Mouse (Mus musculus) kidney, adult 11 months (tissue): ENCODE results near the gene Foxc2.

Source experiments
- DNase-seq: peaks from one replicate; pipeline ENCODE4 v3.0.0; 2022

Gene Foxc2

DNA sequence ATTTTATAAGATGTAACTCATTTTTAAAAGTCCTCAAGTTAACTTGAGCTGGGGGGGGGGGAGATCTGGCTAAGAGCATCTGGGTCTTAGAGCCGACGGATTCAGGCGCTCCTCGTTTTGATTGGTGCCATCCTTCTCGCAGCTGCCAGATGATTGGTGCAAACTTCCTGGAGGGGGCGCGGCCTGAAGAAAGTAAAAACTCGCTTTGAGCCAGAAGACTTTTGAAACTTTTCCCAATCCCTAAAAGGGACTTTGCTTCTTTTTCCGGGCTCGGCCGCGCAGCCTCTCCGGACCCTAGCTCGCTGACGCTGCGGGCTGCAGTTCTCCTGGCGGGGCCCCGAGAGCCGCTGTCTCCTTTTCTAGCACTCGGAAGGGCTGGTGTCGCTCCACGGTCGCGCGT, at the start of gene Foxc2:
Gene Foxc2, plus strand, starts transcription at position 224 of the 400 bp plus-strand sequence.
- peak; percentile 90 for DNase-seq

DNA sequence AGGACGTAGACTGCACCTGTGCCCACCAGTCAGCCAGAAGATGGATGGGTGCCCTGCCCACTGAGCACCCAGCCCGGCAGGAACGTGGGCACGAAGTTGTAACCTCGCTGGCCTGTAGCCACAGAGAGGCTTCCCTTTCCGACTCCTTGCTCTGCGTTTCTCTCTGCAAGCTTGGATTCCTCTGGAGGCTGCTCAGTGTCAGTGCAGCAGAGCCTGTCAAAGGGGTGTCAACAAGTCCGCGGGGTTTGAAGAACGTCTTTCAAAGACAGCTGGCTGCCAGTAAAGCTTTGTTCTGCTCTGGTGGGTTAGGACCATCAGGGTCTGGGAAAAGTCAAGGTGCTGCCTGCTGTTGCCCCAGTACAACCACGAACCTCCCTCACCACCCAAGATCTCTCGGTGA, 44.5 kb upstream of the Foxc2 start:
- no peak for DNase-seq

DNA sequence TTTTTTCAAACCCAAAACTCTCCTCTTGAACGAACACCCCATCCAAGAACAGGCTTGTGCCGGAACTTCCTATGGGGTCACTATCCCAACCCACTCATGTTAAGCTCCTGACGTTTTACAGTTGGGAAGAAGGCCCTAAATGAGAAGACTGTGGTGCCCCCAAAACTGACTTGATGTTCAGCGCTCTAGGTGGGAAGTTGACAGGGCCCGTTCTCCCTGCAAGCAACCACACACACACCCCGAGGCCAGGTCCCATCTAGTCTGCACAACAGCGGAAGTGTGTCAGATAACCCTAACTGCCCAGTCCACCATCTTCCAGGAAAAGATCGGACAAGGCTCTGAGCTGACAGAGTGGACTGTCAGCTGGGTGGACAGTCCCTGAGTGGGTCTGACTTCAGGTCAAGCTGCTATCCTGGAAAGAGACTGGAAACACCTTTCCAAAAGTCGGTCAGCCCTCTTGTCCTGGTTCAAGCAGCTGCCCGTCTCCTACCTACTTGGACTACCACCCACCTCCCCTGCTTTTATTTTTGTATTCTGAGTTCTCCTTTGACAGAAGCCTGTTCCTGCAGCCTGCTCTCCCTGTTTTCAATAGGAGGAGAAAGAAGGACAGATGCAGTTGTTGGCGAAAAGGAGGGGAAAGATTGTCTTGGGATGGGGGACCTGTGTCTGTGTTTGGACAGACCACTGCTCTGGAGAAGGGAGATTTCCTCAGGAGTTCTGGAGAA, 43.4 kb upstream of the Foxc2 start:
- DNase-seq: no peak

DNA sequence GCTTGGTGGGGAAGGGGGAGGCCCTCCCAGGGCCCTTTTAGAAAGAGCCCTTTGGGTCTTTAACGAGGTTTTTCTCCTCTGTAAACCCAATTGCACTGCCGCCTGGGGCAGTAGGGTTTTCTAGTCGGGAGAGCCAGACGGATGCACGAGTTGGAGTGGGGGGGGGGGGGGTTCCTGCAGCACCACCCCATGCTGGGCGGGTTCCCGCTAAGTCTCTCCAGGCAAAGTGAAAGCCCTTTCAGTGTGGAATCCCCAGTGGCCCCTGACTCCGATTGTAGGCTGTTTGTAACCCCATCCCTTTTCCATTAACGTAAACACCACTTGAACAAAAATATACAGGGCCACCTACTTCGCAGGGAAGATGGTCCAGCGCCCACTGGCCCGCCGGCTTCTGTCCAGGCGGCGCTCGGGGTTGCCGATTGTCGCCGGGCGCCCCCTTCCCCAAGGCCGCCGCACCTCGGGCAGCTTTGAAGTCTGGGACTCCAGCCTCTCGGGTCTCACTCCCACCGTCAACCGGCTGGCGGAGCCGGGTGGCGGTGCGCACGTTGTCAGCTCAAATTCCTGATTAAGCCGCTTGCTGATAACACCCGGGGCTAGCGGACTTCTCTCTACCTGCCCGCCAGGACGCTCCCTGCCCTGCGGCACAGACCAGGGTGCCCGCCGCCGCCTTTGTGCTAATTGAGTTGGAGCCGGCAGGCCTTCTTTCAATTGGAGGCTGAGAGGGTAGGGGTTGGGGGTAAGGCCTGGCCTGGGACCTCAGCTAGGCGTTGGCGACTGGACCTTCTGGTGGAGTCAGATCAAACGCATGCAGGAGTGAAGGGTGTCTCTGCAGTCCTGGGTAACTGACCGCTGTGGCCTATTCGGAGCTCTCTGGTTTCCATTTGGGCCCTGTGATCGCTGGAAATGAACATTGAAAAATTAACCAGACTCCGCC, 42.5 kb upstream of the Foxc2 start:
- no peak for DNase-seq

DNA sequence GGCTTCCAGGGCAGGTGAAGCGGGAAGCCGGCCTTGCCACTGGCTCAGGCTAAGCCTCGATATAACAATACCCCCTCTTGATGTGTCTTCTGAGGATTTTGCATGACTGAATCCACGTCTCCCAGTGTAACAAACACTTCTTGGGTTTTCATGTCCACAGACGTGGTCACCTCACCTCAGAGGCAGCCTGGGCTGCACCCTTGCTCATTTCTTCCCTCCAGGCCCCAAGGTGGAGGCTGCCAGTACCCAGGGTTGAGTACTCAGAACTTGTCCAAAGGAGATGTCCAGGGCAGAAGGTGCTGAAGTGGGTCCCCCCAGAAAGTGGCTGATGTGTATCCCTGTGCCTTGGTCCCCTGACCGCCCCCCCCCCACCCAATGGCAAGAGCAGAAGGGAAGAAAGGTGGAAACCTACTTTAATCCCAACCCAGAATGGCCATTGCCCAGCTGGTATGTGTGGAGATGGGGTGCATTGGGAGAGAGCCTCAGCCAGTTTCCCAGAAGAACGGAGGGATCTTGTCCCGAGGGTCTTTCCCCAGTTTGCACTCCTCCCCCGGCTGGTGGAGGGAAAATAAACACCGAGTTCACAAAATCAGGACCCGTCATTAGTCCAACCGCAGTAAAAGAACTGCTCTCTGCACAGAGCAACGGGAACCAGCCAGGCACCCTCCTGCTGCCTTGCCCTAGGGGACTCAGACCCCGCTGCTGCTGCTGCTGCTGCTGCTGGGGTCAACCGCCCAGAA, 41.7 kb upstream of the Foxc2 start:
- no peak for DNase-seq

DNA sequence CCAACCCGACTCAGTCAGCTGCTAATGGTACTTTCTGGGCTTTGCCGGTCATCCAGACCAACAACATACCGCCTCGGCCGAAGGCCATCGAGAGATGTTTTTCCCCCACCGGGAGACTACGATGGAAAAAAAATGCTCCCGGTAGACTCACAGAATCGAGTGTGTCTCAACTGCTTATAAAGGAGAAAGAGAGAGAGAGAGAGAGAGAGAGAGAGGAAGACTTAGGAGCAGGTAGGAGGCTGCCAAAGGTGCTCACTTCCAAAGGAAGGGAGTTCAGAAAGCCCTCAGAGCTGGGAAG, 41.2 kb upstream of the Foxc2 start:
- no peak for DNase-seq

DNA sequence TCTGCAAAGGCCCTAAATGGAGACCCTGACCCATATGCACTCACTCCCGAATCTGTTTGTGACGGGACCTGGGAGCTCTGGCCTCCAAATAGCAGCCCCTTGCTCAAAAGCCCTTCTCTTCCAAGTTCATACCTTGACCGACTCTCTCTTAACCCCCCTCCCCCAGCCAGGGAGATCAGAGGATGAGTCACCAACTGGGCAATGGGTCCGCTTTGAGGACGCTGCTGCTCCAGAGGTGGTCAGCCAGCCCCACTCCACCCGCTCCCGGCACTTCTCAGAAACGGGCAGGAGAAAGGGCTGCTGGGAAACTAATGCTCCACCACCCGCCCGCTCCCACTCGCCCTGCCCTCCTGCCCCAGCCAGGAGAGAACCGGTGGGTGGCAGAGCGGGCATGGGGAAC, 40.0 kb upstream of the Foxc2 start:
- DNase-seq: no peak

DNA sequence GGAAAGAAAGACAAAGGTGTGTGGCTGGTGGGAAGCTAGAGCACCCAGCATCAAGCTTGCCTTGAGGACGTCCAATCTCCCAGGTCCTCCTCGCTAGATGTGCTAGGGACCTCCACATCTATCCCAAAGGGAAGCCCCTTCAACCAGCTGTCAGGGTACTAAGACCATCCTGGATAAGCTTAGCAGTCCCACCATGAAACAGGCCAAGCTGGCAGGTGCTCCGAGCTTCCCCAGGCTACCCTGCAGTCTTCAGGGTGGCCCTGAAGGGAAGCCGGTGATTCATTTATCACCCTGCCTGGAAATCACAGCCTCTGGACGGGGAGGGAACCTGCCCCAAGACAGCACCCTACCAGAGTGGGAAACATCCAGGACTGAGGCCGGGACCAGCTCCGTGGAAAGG, 39.4 kb upstream of the Foxc2 start:
- no peak for DNase-seq

DNA sequence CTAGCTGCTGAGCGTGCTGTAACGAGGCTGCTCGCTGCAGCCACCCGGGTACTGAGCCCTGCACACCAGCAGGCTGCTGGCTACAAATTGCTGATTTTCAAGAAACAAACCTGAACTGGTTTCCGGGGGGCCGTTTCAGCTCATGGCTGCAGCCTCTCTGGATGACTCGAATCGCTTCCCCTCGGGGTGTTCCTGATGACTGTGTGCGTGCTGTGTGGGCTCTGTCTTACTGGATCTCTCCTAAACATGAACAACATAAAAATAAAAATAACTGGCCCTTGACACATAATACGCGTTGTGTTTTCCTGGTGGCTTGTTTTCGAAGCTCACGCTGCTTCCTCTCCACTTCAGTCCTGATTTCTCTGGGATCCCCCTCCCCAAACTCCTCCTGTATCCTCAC, 37.2 kb upstream of the Foxc2 start:
- DNase-seq: no peak

DNA sequence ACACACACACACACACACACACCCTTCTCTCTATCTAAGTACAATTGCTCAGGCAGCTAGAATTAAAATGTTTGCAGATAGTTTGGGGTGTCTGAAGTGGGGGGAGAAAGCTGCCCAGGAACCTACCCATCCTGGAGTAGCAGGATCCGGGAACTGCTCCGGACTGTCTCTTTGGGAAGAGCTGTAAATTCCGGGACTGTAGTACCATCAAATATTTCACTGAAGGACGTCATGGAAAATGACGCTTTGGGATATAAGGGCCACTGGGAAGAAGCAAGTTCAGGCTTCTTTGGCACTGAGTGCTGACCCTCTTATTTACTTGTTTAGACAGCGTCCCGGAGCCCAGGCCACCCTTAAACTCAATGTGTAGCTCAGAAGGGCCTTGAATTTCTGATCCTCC, 36.8 kb upstream of the Foxc2 start:
- no peak for DNase-seq

DNA sequence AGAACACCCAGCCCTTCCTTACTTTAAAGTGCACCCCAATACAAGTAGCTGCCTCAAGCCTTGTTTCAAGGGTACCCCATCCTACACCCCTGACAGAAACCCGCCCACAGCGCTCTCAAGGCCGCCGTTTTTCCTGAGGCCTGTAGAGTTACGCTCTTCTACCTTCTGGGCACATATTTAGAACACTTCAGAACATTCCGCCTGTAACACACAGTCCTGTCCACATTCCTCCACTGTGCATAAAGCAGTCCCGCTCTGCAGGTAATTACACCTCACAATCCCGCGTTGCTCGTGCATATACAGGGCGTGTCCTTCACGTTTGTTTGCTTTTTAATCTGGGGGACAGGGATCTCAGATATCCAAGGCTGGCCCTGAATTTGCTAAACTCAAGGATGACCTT, 36.0 kb upstream of the Foxc2 start:
- DNase-seq: no peak

DNA sequence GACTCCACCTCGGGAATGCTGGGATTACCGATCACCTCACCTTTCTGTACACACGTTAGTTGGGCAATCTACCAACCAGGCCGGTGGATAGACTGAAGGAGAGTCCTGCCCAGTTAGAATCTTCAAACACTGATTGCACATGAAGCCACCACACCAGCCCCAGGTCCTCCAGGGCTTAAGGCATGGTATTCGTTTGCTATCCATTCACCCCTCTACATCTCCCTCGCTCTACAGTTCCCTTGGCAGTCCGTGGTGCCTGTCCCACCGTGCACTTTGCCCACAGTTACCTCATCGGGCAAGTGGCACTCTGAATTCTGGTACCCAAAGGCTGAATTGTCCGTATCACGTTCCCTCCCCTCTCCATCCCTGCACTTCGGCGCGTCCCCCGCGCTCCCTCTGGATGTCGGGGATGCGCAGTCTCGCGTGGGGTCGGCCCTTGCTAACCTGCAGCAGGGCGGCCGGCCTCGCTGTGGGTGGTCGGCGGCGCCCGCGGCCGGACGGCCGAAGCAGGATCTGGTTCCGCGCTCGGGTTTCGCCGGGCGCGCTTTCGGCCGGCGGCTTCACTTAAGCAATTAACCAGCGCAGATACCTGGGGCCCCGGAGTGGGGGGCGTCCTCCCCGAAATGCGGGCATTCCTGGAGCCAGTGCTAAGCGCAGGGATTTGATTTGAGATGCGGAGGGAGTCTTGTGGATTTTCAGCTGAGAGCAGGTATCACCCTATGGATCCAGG, 35.4 kb upstream of the Foxc2 start:
- DNase-seq: no peak

DNA sequence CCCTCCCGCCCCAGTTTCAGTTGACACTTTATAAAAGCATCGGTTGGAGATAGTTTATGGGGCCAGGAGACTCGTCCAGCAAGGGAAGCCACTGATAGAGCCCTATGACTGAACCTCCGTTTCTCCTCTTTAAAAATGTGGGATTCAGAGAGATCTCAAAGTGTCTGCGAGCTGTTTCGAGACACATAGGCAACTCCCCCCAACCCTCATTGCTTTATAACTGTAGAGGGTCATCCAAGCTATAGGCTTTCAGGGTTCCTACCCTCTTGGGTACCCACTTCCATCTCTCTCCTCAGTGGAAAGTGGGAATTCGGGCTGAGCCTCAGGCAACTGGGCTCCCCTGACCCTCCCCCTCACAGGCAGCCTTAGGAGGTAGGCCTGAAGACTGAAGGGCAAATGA, 34.6 kb upstream of the Foxc2 start:
- DNase-seq: no peak

DNA sequence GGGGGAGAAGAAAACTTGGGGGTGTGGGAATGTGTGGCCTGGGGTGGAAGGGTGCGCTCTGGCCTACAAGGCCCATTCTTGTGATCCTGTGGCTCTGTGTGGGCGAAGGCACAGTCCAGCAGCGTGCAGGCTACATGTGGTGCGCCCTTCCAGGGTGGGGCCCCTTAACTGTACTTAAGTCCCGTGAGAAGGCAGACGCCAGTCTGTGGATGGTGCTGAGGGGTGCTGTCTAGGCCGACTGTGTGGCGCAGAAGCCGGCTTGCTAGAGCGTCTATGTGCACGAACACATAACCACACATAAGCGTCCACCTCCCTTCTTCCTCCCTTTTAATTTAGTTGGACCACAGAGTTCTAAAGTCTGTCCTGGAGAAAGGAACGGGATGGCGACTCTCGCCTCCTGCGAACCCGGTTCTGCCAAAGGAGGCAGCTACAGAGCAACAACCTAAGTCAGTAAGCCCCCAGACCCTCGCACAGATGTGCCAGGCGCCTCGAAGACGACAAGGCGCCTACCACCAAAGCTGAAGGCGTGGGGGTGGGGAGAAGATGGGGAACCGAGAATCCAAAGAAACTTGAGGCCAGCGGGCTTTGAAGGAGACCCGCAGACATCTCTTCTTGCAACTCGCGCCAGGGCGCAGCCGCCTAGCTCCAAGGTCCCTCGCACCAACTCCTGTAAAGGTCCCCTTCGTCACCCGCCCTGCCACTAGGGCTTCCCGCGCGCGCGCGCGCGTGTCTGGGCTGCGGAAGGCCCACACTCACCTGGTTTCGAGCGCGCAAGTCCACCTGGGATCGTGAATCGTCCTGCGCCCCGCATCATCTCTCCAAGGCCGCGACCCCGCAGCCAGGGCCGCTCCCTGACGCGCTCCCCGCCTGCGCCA, 33.5 kb upstream of the Foxc2 start:
- no peak for DNase-seq

DNA sequence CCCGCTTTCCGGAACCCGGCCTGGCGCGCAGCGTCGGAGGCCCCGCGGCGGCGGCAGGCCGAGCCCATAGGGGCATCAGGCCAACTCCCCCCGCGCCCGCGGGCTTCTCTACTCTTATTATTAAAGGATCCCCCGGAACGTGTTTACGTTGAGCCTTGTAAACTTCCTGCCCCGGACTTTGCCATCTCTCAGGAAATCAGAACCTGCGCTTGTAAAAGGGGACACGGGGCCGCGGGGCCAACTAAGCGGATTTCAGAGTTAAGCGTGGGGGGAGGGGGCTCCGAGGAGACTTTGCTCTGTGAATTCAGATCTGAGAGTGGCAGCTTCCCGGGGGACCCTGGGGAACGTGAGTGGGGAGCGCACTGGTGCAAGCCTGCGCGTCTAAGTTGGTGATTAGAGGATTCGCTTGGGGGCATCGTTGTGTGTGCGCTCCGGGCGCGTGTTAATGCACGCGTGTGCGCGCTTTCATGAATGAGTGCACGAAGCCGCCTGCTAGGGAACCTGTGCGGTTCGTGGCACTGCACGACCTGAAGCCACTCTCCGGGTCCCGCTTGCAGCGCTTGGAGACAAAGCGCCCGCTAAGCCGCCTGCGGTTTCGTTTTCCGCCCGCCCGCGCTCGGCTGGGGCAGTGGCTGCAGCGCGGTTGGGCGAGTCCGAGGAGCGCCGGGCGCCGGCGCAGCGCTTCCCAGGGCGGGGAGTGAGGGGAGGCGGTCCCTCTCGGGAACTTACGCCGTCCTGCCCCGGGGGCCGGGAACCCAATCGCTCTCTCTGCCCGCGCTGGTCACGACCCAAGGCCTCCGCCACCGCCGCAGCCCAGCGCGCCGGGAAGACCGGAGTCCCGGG, 32.7 kb upstream of the Foxc2 start:
- peak; percentile 56 for DNase-seq

DNA sequence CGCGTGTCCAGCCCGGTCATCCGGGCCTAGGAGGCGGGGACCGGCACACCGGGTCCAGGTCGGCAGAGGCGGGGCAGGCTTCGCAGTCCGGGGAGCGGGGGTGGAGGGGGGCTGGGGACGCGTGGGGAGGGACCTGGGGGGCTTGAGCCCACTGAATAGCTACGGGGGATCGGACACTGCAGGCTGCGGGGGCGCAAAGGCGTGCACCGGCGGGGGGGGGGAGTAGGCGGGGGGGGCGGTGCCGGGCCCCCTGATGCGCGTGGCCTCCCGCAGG, 32.1 kb upstream of the Foxc2 start:
- DNase-seq: no peak

DNA sequence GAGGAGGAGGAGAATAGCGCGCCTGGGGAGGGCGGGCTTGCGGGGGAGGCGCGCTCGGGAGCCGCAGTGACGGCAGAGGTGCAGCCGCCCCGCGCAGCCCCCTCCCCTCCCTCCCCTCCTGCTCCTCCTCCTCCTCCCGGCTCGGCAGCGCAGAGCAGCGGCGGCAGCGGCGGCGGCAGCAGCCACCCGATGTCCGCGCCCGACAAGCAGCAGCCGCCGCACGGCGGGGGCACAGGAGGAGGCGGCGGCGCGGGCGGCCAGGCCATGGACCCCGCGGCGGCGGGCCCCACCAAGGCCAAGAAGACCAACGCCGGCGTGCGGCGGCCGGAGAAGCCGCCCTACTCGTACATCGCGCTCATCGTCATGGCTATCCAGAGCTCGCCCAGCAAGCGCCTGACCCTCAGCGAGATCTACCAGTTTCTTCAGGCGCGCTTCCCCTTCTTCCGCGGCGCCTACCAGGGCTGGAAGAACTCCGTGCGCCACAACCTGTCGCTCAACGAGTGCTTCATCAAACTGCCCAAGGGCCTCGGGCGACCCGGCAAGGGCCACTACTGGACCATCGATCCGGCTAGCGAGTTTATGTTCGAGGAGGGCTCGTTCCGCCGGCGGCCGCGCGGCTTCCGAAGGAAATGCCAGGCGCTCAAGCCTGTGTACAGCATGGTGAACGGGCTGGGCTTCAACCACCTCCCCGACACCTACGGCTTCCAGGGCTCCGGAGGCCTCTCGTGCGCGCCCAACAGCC, 31.6 kb upstream of the Foxc2 start, which contains the start of gene Foxf1:
Gene Foxf1, plus strand, starts transcription at position 177 of the 742 bp plus-strand sequence.
- no peak for DNase-seq

DNA sequence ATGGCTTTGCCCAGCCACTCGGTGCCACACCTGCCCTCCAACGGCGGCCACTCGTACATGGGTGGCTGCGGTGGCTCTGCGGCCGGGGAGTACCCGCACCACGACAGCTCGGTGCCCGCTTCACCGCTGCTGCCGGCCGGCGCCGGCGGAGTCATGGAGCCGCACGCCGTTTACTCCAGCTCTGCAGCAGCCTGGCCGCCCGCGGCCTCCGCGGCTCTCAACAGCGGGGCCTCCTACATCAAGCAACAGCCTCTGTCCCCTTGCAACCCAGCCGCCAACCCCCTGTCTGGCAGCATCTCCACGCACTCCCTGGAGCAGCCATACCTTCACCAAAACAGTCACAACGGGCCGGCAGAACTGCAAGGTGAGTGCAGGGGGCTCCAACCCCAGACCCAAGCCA, 31.0 kb upstream of the Foxc2 start:
- DNase-seq: no peak

DNA sequence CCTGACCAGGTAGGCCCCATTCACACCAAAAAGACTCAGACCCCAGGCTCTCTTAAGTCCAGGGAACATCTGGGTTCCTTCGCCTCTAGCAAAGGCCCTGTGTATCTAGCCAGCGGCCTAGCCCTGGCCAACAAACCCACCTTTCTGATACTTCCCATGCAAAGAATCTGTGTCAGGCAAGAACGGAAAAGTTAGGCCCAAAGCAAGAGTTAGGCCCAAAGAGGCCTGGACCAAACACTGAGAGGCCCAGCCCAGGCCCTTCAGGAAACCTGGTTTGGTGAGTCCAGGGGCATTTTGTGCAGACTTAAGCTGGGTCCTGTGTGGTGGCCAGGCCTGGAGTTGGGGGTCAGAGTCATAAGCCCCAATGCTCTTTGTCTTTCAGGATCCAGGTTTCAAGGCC, 30.4 kb upstream of the Foxc2 start:
- no peak for DNase-seq
